Mouse (Mus musculus): ENCODE data around the gene Cmpk1. TPM values are rescaled to one million over a fixed set of nuclear protein-coding genes. Genes with fewer than 3 reads are reported as not detected.

The Cmpk1 gene
- polyA plus RNA-seq, 1 experiment from 2014 or later = 109 TPM

DNA sequence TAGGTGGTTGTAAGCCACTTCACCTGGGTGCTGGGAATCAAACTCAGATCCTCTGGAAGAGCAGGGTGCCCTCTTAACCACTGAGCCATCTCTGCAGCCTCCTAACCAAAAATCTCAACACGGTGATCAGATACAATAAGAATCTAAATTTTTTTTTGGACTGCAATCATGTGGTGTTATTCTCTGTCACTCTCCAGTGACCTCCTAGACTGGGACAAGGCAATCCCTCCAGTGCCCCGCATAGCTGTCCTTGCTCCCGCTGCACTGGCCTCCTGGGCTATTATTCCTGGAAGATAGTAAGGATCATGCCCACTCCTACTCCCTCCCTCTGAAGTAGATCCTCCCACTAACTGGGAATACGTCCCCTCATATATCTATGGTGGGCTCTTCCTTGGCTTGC lies 45.7 kb downstream of the Cmpk1 start:
- no peak overlapping the region for H3K9ac ChIP-seq (ENCODE audit: low read depth, low read length)
- DNase-seq (ENCODE audit: low spot score) (no peak), ATAC-seq (replicated peaks; ENCODE audit: low FRiP score) (no peak)
- H3K36me3 ChIP-seq (ENCODE audit: control insufficient read depth, insufficient read depth, low read length) = no peaks in the 10 kb centered on the region
- H3K4me1 ChIP-seq (replicated peaks; ENCODE audit: control insufficient read depth, insufficient read depth, low read length) = no peaks in the 10 kb centered on the region
- 82% methylated on average over 4 of the region's 4 CpGs for WGBS
- no peak overlapping the region for H3K4me3 ChIP-seq (ENCODE audit: low read depth, low read length)
- H3K27me3 ChIP-seq (replicated peaks; ENCODE audit: control insufficient read depth, insufficient read depth, low read length) = peaks cover 4% of the 10 kb centered on the region
- H3K27ac ChIP-seq (ENCODE audit: low read depth, low read length) = no peak overlapping the region
- no peak overlapping the region for H3K4me2 ChIP-seq
- no peaks in the 10 kb centered on the region for H3K9me3 ChIP-seq (ENCODE audit: control insufficient read depth, low read length)

DNA sequence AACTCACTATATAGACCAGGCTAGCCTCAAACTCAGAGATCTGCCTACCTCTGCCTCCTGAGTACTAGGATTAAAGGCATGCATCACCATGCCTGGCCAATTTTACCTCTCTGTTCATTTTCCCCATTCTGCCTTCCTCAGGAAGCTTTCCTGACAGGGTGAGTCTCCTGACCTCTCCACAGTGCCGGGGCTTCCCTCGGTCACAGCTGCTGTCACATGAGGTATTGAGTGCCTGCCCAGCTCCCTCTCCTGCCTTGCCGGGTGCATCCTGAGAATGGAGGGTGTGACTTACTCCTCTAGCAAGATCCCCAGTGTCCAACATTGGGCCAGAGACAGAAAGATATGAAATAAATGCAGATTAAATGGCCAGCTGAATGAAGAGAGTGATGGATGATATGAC lies 48.8 kb downstream of the Cmpk1 start:
- 49% methylated on average over 3 of the region's 3 CpGs for WGBS
- no peak overlapping the region for H3K4me2 ChIP-seq
- no peak overlapping the region for H3K4me3 ChIP-seq (ENCODE audit: low read depth, low read length)
- ATAC-seq (replicated peaks; ENCODE audit: low FRiP score) (no peak), DNase-seq (ENCODE audit: low spot score) (no peak)
- H3K4me1 ChIP-seq (replicated peaks; ENCODE audit: control insufficient read depth, insufficient read depth, low read length) = no peaks in the 10 kb centered on the region
- H3K27me3 ChIP-seq (replicated peaks; ENCODE audit: control insufficient read depth, insufficient read depth, low read length) = peaks cover 4% of the 10 kb centered on the region
- no peak overlapping the region for H3K9ac ChIP-seq (ENCODE audit: low read depth, low read length)
- H3K36me3 ChIP-seq (ENCODE audit: control insufficient read depth, insufficient read depth, low read length) = no peaks in the 10 kb centered on the region
- H3K9me3 ChIP-seq (ENCODE audit: control insufficient read depth, low read length) = no peaks in the 10 kb centered on the region
- H3K27ac ChIP-seq (ENCODE audit: low read depth, low read length) = no peak overlapping the region

DNA sequence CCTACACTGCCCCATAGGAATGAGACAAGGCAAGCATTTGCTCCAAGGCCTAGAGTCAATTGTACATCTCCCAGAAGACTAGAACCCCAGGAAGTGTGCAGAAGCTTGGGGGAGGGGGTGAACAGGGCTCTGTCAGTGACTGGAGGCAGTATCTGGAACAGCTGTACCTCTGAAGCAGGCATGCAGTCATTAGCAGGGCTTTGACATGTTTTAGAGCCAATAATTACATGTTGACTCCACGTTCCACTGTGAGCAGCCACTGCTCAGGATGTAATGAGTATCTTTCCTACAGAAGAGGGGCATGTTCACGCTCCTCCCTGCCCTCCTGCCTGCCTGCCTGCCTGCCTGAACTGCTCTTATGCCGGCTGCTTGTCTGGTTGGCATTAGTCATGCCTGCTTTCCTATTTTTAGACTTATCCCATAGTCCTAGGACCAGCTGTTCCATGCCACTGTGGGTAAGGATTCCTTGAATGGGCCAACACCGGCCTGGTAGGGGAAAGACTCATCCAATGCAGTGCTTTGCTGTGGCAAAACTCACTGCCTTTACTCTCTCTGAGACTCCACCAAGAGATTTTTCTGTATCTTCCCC lies 49.5 kb downstream of the Cmpk1 start:
- Histone ChIP-seq H3K27me3 (replicated peaks; ENCODE audit: control insufficient read depth, insufficient read depth, low read length) (peaks cover 5% of the 10 kb centered on the region), H3K27ac (ENCODE audit: low read depth, low read length) (no peak overlapping the region), H3K4me3 (ENCODE audit: low read depth, low read length) (no peak overlapping the region), H3K4me2 (no peak overlapping the region), H3K9me3 (ENCODE audit: control insufficient read depth, low read length) (no peaks in the 10 kb centered on the region), H3K4me1 (replicated peaks; ENCODE audit: control insufficient read depth, insufficient read depth, low read length) (no peaks in the 10 kb centered on the region), H3K9ac (ENCODE audit: low read depth, low read length) (no peak overlapping the region), H3K36me3 (ENCODE audit: control insufficient read depth, insufficient read depth, low read length) (no peaks in the 10 kb centered on the region)
- WGBS = 72% methylated on average over 4 of the region's 4 CpGs
- no peak for ATAC-seq (replicated peaks; ENCODE audit: low FRiP score)
- DNase-seq (ENCODE audit: low spot score) = no peak

DNA sequence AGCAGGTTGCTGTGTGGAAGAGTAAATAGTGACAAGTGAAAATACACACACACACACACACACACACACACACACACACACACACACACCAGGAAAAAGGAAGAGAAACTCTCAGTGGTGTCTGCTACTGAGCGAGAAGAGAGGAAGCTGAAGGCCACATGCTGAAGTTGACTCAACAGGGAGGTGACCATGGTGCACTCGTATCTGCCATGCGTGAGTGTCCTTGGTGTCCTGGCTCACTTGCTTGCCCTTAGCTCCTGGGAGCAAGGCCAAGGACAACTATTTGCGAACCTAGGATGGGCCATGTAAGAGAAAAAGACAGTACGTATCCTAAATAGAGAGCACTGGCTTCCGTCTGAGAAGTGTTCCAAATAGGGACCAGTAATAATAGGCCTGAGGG lies 52.9 kb downstream of the Cmpk1 start:
- peaks cover 11% of the 10 kb centered on the region for H3K27me3 ChIP-seq (replicated peaks; ENCODE audit: control insufficient read depth, insufficient read depth, low read length)
- 63% methylated on average over 6 of the region's 6 CpGs for WGBS

DNA sequence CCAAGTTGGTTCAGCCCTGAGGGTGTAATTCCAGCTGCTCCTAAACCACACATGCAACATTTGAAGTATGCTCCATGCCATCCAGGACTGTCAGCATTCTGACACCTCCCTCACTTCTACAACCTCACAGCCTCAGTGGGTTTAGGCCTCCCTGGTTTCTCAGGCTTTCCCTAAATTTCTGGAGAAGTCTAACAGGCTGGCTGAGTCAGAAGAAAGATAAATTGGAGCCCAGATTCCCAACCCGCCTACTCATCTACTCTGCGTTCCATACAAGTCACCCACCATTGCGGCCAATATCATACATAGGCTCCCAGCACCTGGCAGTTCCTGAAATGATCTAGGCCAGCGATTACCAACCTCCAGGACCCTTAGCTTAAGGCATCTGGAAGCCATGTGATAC lies 54.3 kb downstream of the Cmpk1 start:
- ATAC-seq (replicated peaks; ENCODE audit: low FRiP score) = no peak
- H3K9me3 ChIP-seq (ENCODE audit: control insufficient read depth, low read length) = no peaks in the 10 kb centered on the region
- peaks cover 17% of the 10 kb centered on the region for H3K27me3 ChIP-seq (replicated peaks; ENCODE audit: control insufficient read depth, insufficient read depth, low read length)
- no peak overlapping the region for H3K27ac ChIP-seq (ENCODE audit: low read depth, low read length)
- DNase-seq (ENCODE audit: low spot score) = no peak
- H3K4me1 ChIP-seq (replicated peaks; ENCODE audit: control insufficient read depth, insufficient read depth, low read length) = no peaks in the 10 kb centered on the region
- H3K36me3 ChIP-seq (ENCODE audit: control insufficient read depth, insufficient read depth, low read length) = no peaks in the 10 kb centered on the region
- no peak overlapping the region for H3K4me2 ChIP-seq
- no peak overlapping the region for H3K9ac ChIP-seq (ENCODE audit: low read depth, low read length)
- WGBS = 79% methylated on average over 4 of the region's 4 CpGs
- no peak overlapping the region for H3K4me3 ChIP-seq (ENCODE audit: low read depth, low read length)

More for the DNA sequence above, 52.9 kb downstream of the Cmpk1 start:
- ATAC-seq (replicated peaks; ENCODE audit: low FRiP score) (no peak), DNase-seq (ENCODE audit: low spot score) (no peak)
- Histone ChIP-seq H3K27ac (ENCODE audit: low read depth, low read length) (no peak overlapping the region), H3K36me3 (ENCODE audit: control insufficient read depth, insufficient read depth, low read length) (no peaks in the 10 kb centered on the region), H3K4me2 (no peak overlapping the region), H3K4me1 (replicated peaks; ENCODE audit: control insufficient read depth, insufficient read depth, low read length) (no peaks in the 10 kb centered on the region), H3K4me3 (ENCODE audit: low read depth, low read length) (no peak overlapping the region), H3K9ac (ENCODE audit: low read depth, low read length) (no peak overlapping the region), H3K9me3 (ENCODE audit: control insufficient read depth, low read length) (no peaks in the 10 kb centered on the region)

DNA sequence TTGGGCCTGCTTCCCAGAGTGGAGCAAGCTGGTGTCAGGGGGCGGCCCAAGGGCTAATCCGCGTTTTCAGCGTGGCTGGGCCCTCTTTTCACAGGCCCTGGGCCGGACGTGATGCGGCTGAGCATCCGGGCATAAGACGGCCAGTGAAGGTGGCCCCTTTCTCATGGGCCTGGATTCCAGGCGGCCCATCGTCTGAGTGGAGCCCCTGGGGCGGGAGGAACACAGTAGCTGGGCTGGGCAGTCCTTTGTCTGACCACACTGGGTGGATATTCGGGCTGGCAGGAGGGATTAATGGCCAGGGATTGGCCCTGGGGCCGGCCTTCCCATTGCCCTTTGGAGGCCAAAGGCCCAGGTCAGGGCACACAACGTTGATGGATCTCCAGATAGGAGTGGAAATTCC lies 57.9 kb downstream of the Cmpk1 start:
- DNase-seq (ENCODE audit: low spot score) (no peak), ATAC-seq (replicated peaks; ENCODE audit: low FRiP score) (no peak)
- no peak overlapping the region for H3K4me3 ChIP-seq (ENCODE audit: low read depth, low read length)
- no peak overlapping the region for H3K9ac ChIP-seq (ENCODE audit: low read depth, low read length)
- H3K4me2 ChIP-seq = no peak overlapping the region
- H3K27ac ChIP-seq (ENCODE audit: low read depth, low read length) = no peak overlapping the region
- no peaks in the 10 kb centered on the region for H3K36me3 ChIP-seq (ENCODE audit: control insufficient read depth, insufficient read depth, low read length)
- no peaks in the 10 kb centered on the region for H3K9me3 ChIP-seq (ENCODE audit: control insufficient read depth, low read length)
- 49% methylated on average over 15 of the region's 15 CpGs for WGBS
- H3K27me3 ChIP-seq (replicated peaks; ENCODE audit: control insufficient read depth, insufficient read depth, low read length) = peaks cover 53% of the 10 kb centered on the region
- H3K4me1 ChIP-seq (replicated peaks; ENCODE audit: control insufficient read depth, insufficient read depth, low read length) = peaks cover 6% of the 10 kb centered on the region; the same call in 1 of the 2 replicates

DNA sequence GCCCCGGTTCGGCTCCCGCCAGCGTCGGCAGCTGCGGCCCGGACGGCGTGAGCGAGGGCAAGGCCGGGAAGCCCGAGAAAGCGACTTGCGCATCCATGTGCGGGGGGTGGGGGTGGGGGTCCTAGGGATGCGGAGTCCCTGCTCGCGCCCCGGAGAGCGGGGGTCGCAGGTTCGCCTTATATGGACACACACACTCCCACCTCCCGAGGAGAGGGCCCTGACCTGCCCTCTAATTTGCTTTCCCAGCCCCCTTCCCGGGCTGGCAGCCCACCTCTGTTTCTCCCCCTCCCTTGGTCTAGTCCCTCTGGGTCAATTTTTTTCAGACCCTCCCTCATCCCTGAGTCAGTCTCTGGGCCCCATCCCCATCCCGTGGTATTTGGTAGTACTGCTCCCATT lies 61.1 kb downstream of the Cmpk1 start, which contains the start of gene Foxe3:
Gene Foxe3 (minus strand): TSS at position 97 of the 396 bp plus-strand sequence.
- DNase-seq (ENCODE audit: low spot score) = no peak
- WGBS = 5% methylated on average over 24 of the region's 25 CpGs
- H3K9me3 ChIP-seq (ENCODE audit: control insufficient read depth, low read length) = no peaks in the 10 kb centered on the region
- H3K27ac ChIP-seq (ENCODE audit: low read depth, low read length) = no peak within 1 kb of the TSS
- H3K4me1 ChIP-seq (replicated peaks; ENCODE audit: control insufficient read depth, insufficient read depth, low read length) = peaks cover 6% of the 10 kb centered on the region; the same call in 1 of the 2 replicates
- H3K27me3 ChIP-seq (replicated peaks; ENCODE audit: control insufficient read depth, insufficient read depth, low read length) = peaks cover 75% of the 10 kb centered on the region
- H3K4me2 ChIP-seq = peak within 1 kb of the TSS; percentile 60
- no peak for ATAC-seq (replicated peaks; ENCODE audit: low FRiP score)
- H3K36me3 ChIP-seq (ENCODE audit: control insufficient read depth, insufficient read depth, low read length) = no peaks in the 10 kb centered on the region
- peak within 1 kb of the TSS; percentile 41 for H3K4me3 ChIP-seq (ENCODE audit: low read depth, low read length)
- no peak within 1 kb of the TSS for H3K9ac ChIP-seq (ENCODE audit: low read depth, low read length)

DNA sequence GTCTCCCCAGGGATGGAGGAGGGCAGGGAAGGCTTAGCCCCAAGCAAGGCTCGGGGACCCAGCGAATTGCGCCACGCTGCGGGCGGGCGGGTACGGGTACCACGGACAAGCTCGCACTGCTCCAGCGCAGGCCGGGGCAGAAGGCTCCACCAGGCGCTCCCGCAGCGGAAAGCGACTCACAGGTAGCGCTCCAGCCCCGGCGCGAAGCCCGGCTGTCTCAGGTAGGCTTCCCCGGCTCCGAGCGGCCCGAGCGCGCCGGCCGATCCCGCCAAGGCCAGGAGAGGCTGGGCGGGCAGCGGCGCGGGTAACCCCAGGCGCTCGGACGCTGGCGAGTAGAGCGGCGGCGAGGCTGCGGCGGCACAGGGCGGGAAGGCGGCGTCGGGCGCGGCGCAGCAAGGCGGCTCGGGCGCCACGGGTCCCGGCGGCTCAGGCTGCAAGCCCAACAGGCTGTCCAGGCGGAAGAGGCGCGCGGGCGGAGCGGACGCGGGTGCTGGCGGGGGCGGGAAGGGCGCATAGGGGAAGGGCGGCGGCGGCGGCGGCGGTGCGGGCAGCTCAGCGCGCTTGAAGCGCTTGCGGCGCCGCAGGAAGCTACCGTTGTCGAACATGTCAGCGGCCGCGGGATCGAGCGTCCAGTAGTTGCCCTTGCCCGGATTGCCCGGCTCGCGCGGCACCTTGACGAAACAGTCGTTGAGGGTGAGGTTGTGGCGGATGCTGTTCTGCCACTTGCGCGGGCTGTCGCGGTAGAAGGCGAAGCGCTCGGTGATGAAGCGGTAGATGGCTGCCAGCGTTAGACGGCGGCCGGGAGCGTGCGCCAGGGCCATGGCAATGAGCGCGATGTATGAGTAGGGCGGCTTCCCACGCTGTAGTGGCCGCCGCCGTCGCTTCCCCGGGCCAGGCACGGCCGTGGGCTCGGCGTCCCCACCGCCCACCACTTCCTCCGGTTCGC lies 61.8 kb downstream of the Cmpk1 start:
- Histone ChIP-seq H3K9ac (ENCODE audit: low read depth, low read length) (no peak overlapping the region), H3K27ac (ENCODE audit: low read depth, low read length) (no peak overlapping the region), H3K4me2 (peak overlapping the region; percentile 60), H3K4me3 (ENCODE audit: low read depth, low read length) (peak overlapping the region; percentile 41), H3K36me3 (ENCODE audit: control insufficient read depth, insufficient read depth, low read length) (no peaks in the 10 kb centered on the region), H3K27me3 (replicated peaks; ENCODE audit: control insufficient read depth, insufficient read depth, low read length) (peaks cover 78% of the 10 kb centered on the region), H3K4me1 (replicated peaks; ENCODE audit: control insufficient read depth, insufficient read depth, low read length) (peaks cover 6% of the 10 kb centered on the region; the same call in 1 of the 2 replicates), H3K9me3 (ENCODE audit: control insufficient read depth, low read length) (no peaks in the 10 kb centered on the region)
- ATAC-seq (replicated peaks; ENCODE audit: low FRiP score) (no peak), DNase-seq (ENCODE audit: low spot score) (peak; percentile 46)
- WGBS = 1% methylated on average over 120 of the region's 125 CpGs
